Mouse (Mus musculus) stomach, postnatal 0 days (tissue): Measurements from ENCODE around the gene Hoxd11. TPM values are rescaled to one million over a fixed set of nuclear protein-coding genes. Genes with fewer than 3 reads are reported as not detected.

Experiments
- ATAC-seq: fragments of 200-750 bp; cut with Nextera tagmentation; 2 replicates; pipeline ENCODE4 v1.8.0; 2017; ENCODE audit not compliant: low FRiP score, low TSS enrichment
- DNase-seq: peaks from one replicate; pipeline ENCODE4 v3.0.0-alpha.2; 2016; ENCODE audit warnings: low spot score
- H3K27ac ChIP-seq: fragments of 300-500 bp; sonication (generic); replicated peaks from 2 replicates; pipeline ENCODE4 v1.5.1; 2014; ENCODE audit warnings: mild to moderate bottlenecking, control low read depth
- H3K27me3 ChIP-seq: fragments of 300-500 bp; sonication (generic); 2 replicates; pipeline ENCODE4 v1.6.1; 2014; ENCODE audit warnings: low read length; ENCODE audit not compliant: control insufficient read depth, insufficient read depth
- H3K36me3 ChIP-seq: fragments of 300-500 bp; sonication (generic); 2 replicates; pipeline ENCODE4 v1.6.1; 2014; ENCODE audit warnings: low read length, mixed read lengths; ENCODE audit not compliant: control insufficient read depth, insufficient read depth
- H3K4me1 ChIP-seq: fragments of 300-500 bp; sonication (generic); replicated peaks from 2 replicates; pipeline ENCODE4 v1.6.1; 2014; ENCODE audit warnings: antibody characterized with exemption; ENCODE audit not compliant: control insufficient read depth, insufficient read depth
- H3K4me2 ChIP-seq: fragments of 300-500 bp; sonication (generic); replicated peaks from 2 replicates; pipeline ENCODE4 v1.6.1; 2014; ENCODE audit warnings: low read depth, mild to moderate bottlenecking, control low read depth, moderate library complexity
- H3K4me3 ChIP-seq: fragments of 300-500 bp; sonication (generic); 2 replicates; pipeline ENCODE4 v1.5.1; 2014; ENCODE audit warnings: low read depth, low read length, control low read depth
- H3K9ac ChIP-seq: fragments of 300-500 bp; sonication (generic); 2 replicates; pipeline ENCODE4 v1.6.1; 2014; ENCODE audit warnings: mild to moderate bottlenecking, low read length, control low read depth, mixed read lengths
- H3K9me3 ChIP-seq: fragments of 300-500 bp; sonication (generic); 2 replicates; pipeline ENCODE4 v1.6.1; 2016; ENCODE audit warnings: low read length; ENCODE audit not compliant: control insufficient read depth
- CTCF ChIP-seq: IDR thresholded peaks from 2 replicates; pipeline ENCODE4 v1.5.1; 2016; ENCODE audit warnings: antibody characterized with exemption, low read depth, mild to moderate bottlenecking, moderate library complexity
- EP300 ChIP-seq: optimal IDR thresholded peaks from 2 replicates; pipeline ENCODE3; 2016; ENCODE audit warnings: antibody characterized with exemption
- WGBS: fragments of 180-500 bp; shearing (Covaris S2); extraction: QIAGEN DNeasy Blood & Tissue Kit; methylation state at CpG from one replicate; pipeline ENCODE4 v1.1.7; 2014; 5-methylcytosine and 5-hydroxymethylcytosine counted together
- polyA plus RNA-seq: library from polyadenylated mRNA; unstranded; fragments of >200 nt; fragmentation: Nextera tagmentation; extraction: Ambion mirVana; gene quantifications from 2 replicates; pipeline ENCODE4 v1.2.1, GENCODE M21; 2015

The Hoxd11 gene
- polyA plus RNA-seq, 1 experiment from 2014 or later: not detected

- Histone ChIP-seq H3K4me2 (peak overlapping the region; percentile 49; the same call in 1 of the 2 replicates), H3K4me1 (no peaks in the 10 kb centered on the region), H3K9me3 (no peaks in the 10 kb centered on the region), H3K9ac (no peak overlapping the region), H3K4me3 (no peak overlapping the region; the same call in 1 of the 2 replicates), H3K36me3 (no peaks in the 10 kb centered on the region), H3K27me3 (peaks cover 33% of the 10 kb centered on the region), H3K27ac (no peak overlapping the region)
- ATAC-seq (no peak), DNase-seq (no peak)
- TF ChIP-seq CTCF (no peak), EP300 (no peak)
- 4% methylated on average over 17 of the region's 17 CpGs for WGBS
Observed at GRCm38 (mm10) chr2:74699053-74699430, 19.7 kb downstream of the Hoxd11 start.

- Histone ChIP-seq H3K9ac (no peak overlapping the region), H3K9me3 (no peaks in the 10 kb centered on the region), H3K4me1 (no peaks in the 10 kb centered on the region), H3K36me3 (no peaks in the 10 kb centered on the region), H3K4me2 (no peak overlapping the region), H3K27ac (no peak overlapping the region), H3K4me3 (no peak overlapping the region), H3K27me3 (peaks cover 36% of the 10 kb centered on the region)
- WGBS: 8% methylated on average over 23 of the region's 23 CpGs
- DNase-seq (no peak), ATAC-seq (no peak)
- TF ChIP-seq EP300 (no peak), CTCF (no peak)
Observed at GRCm38 (mm10) chr2:74699664-74700545, 20.5 kb downstream of the Hoxd11 start.

- no peak for ATAC-seq
- H3K36me3 ChIP-seq: no peaks in the 10 kb centered on the region
- H3K4me1 ChIP-seq: no peaks in the 10 kb centered on the region
- WGBS: 9% methylated on average over 22 of the region's 22 CpGs
- H3K4me2 ChIP-seq: no peak overlapping the region
- DNase-seq: no peak
- no peak overlapping the region for H3K27ac ChIP-seq
- peaks cover 35% of the 10 kb centered on the region for H3K27me3 ChIP-seq
- TF ChIP-seq CTCF (no peak), EP300 (no peak)
- H3K9ac ChIP-seq: no peak overlapping the region
- no peaks in the 10 kb centered on the region for H3K9me3 ChIP-seq
- H3K4me3 ChIP-seq: no peak overlapping the region
Observed at GRCm38 (mm10) chr2:74700546-74701112, 21.3 kb downstream of the Hoxd11 start.

- H3K4me2 ChIP-seq: no peak overlapping the region
- no peak overlapping the region for H3K27ac ChIP-seq
- WGBS: 15% methylated on average over 17 of the region's 17 CpGs
- no peak overlapping the region for H3K9ac ChIP-seq
- DNase-seq (peak; percentile 76), ATAC-seq (no peak)
- peaks cover 39% of the 10 kb centered on the region for H3K27me3 ChIP-seq
- no peaks in the 10 kb centered on the region for H3K9me3 ChIP-seq
- no peaks in the 10 kb centered on the region for H3K36me3 ChIP-seq
- H3K4me1 ChIP-seq: no peaks in the 10 kb centered on the region
- TF ChIP-seq EP300 (no peak), CTCF (peak; percentile 92)
- H3K4me3 ChIP-seq: no peak overlapping the region
Observed at GRCm38 (mm10) chr2:74701949-74702819, 22.8 kb downstream of the Hoxd11 start.

- DNase-seq (no peak), ATAC-seq (no peak)
- no peak overlapping the region for H3K4me3 ChIP-seq
- peaks cover 39% of the 10 kb centered on the region for H3K27me3 ChIP-seq
- H3K9ac ChIP-seq: no peak overlapping the region
- H3K4me1 ChIP-seq: no peaks in the 10 kb centered on the region
- no peak overlapping the region for H3K4me2 ChIP-seq
- H3K9me3 ChIP-seq: no peaks in the 10 kb centered on the region
- H3K36me3 ChIP-seq: no peaks in the 10 kb centered on the region
- 29% methylated on average over 6 of the region's 6 CpGs for WGBS
- TF ChIP-seq EP300 (no peak), CTCF (no peak)
- H3K27ac ChIP-seq: no peak overlapping the region
Observed at GRCm38 (mm10) chr2:74702820-74703219, 23.5 kb downstream of the Hoxd11 start.
